Mouse (Mus musculus) left cerebral cortex, postnatal 25 days (tissue): ENCODE data around the gene Pde6h. TPM values are rescaled to one million over a fixed set of nuclear protein-coding genes. Genes with fewer than 3 reads are reported as not detected.
A peak's percentile ranks its signal among the peaks of the same experiment; 100 is the strongest.

Source experiments
- DNase-seq, 2 experiments: peaks; one replicate each; pipeline ENCODE4 v3.0.0; 2022; ENCODE audit warnings: low spot score in 2 of 2, mixed read lengths in 1 of 2
- intact Hi-C: fragments of 180-260 bp; cut with DNase I; formaldehyde crosslinking; loops from one replicate; pipeline ENCODE4 v1.15.1; 2025
- total RNA-seq, 2 experiments: library from RNA; stranded (reverse); gene quantifications; 2 replicates each; pipeline ENCODE4 v1.2.3; 2021

The Pde6h gene
- total RNA-seq, 2 experiments from 2014 or later = 0.41 to 1.5 TPM

- intact Hi-C loops = no loop called here
- DNase-seq = peak in 1 of 2 experiments; percentile 9
Observed at GRCm38 (mm10) chr6:136906283-136906936, 17.2 kb upstream of the Pde6h start.

- DNase-seq = no peak
Observed at GRCm38 (mm10) chr6:136906937-136907293, 16.7 kb upstream of the Pde6h start.

GRCm38 (mm10) chr6:136910247-136910890 lies 13.3 kb upstream of the Pde6h start:
- intact Hi-C loops = no loop called here
- no peak for DNase-seq

More at GRCm38 (mm10) chr6:136906937-136907293, 16.7 kb upstream of the Pde6h start:
- intact Hi-C loops = no loop called here

- intact Hi-C loops = no loop called here
- DNase-seq = no peak
Observed at GRCm38 (mm10) chr6:136912751-136913265, 10.8 kb upstream of the Pde6h start.

GRCm38 (mm10) chr6:136913384-136914126 lies 10.1 kb upstream of the Pde6h start:
- DNase-seq = peak in 1 of 2 experiments; percentile 8
- intact Hi-C loops = no loop called here

GRCm38 (mm10) chr6:136914234-136914633 lies 9.4 kb upstream of the Pde6h start:
- no peak for DNase-seq
- intact Hi-C loops = no loop called here

- intact Hi-C loops = no loop called here
- DNase-seq = no peak
Observed at GRCm38 (mm10) chr6:136915721-136916395, 7.8 kb upstream of the Pde6h start.

GRCm38 (mm10) chr6:136917885-136918284 lies 5.7 kb upstream of the Pde6h start:
- intact Hi-C loops = no loop called here
- no peak for DNase-seq

GRCm38 (mm10) chr6:136920320-136921257 lies 3.0 kb upstream of the Pde6h start:
- DNase-seq = peak; percentile 83 to 86
- intact Hi-C loops = loop anchor here (1.0 to 5.0 kb wide), 3 partner anchors 43 to 59 kb away; partner anchors contain the start of gene Mgp

- intact Hi-C loops = loop anchor here (5.0 kb wide), 2 partner anchors 44 to 46 kb away; partner anchors contain the start of gene Mgp
- DNase-seq = peak; percentile 24 to 56
Observed at GRCm38 (mm10) chr6:136921601-136922000, 2.0 kb upstream of the Pde6h start.

- intact Hi-C loops = loop anchor here (5.0 kb wide), 2 partner anchors 45 kb away; partner anchors contain the start of gene Mgp
- no peak for DNase-seq
Observed at GRCm38 (mm10) chr6:136922080-136922479, 1.6 kb upstream of the Pde6h start, which contains the start of gene Erp27. Gene Erp27 (minus strand): TSS chr6:136922180.

GRCm38 (mm10) chr6:136922871-136923270 lies 761 bp upstream of the Pde6h start:
- intact Hi-C loops = loop anchor here (5.0 kb wide), 2 partner anchors 44 to 46 kb away; partner anchors contain the start of gene Mgp

GRCm38 (mm10) chr6:136925049-136925448 lies 1.4 kb downstream of the Pde6h start:
- no peak for DNase-seq
- intact Hi-C loops = no loop called here

More at GRCm38 (mm10) chr6:136922871-136923270, 761 bp upstream of the Pde6h start:
- no peak for DNase-seq

GRCm38 (mm10) chr6:136927626-136928025 lies 4.0 kb downstream of the Pde6h start:
- intact Hi-C loops = no loop called here
- DNase-seq = no peak

GRCm38 (mm10) chr6:136930677-136931076 lies 7.0 kb downstream of the Pde6h start:
- intact Hi-C loops = no loop called here

GRCm38 (mm10) chr6:136931246-136931645 lies 7.6 kb downstream of the Pde6h start:
- no peak for DNase-seq
- intact Hi-C loops = no loop called here

More at GRCm38 (mm10) chr6:136930677-136931076, 7.0 kb downstream of the Pde6h start:
- no peak for DNase-seq

GRCm38 (mm10) chr6:136934068-136934467 lies 10.4 kb downstream of the Pde6h start:
- DNase-seq = no peak
- intact Hi-C loops = no loop called here

- DNase-seq = no peak
- intact Hi-C loops = no loop called here
Observed at GRCm38 (mm10) chr6:136935233-136935632, 11.6 kb downstream of the Pde6h start.
